21 mouse cellular contexts compared by ENCODE assay signal in genomic region chr2:89544516-89544915, GRCm38 (mm10). TPM values are rescaled to one million over a fixed set of nuclear protein-coding genes. Genes with fewer than 3 reads are reported as not detected.
DNase-seq lines count a peak whose midpoint lies in the region; ATAC-seq and TF ChIP-seq lines count a peak whose summit lies in the region.
"Had no signal": no experiment of that assay in that cellular context is flagged by ENCODE, and none has a peak within 500 bp of the region (broad histone marks: within the 10 kb centered on the region; RNA-seq: fewer than 3 reads in every experiment).

No protein-coding gene starts in this region.

- peak; percentile 26 for TF ChIP-seq CTCF in heart, adult 2 months (IDR thresholded peaks at IDR 0.05)
- TF ChIP-seq CTCF in lung, embryonic 14.5 days (IDR thresholded peaks at IDR 0.05; ENCODE audit: low read depth), result 0 out of 2 replicates have a peak, but pooled peaks have one; percentile 23
- TF ChIP-seq CTCF in liver, postnatal 0 days (IDR thresholded peaks at IDR 0.05; ENCODE audit: low read depth), result no peak

- H3K9me3 ChIP-seq in heart, embryonic 11.5 days (replicated peaks; ENCODE audit: control insufficient read depth, low read length), result no peaks in the 10 kb centered on the region
- H3K9me3 ChIP-seq in lung, embryonic 14.5 days (ENCODE audit: low read depth, low read length), result no peaks in the 10 kb centered on the region
- H3K9me3 ChIP-seq in liver, postnatal 0 days (ENCODE audit: low read length), result no peaks in the 10 kb centered on the region
- H3K9me3 ChIP-seq: embryonic facial prominence, embryonic 15.5 days; heart, embryonic 12.5 days had no signal

- no peak for DNase-seq in heart, adult 2 months
- DNase-seq in lung, embryonic 14.5 days, result peak; percentile 53
- no peak for DNase-seq in lung, postnatal 10 days
- DNase-seq in brain, adult 2 months (ENCODE audit: low read depth, low spot score), result peak; percentile 20
- DNase-seq in retina, postnatal 1 day, result peak; percentile 1
- DNase-seq in liver, postnatal 0 days, result no peak
- DNase-seq: cerebellum, adult 9-10 months; gastrocnemius, postnatal 25 days; heart, postnatal 4 days; kidney, adult 2 months; thymus, adult 18-20 months had no signal

- no peak for TF ChIP-seq EP300 in heart, adult 2 months (IDR thresholded peaks at IDR 0.05; ENCODE audit: insufficient read depth, low read depth, low read length)
- no peak for TF ChIP-seq EP300 in liver, postnatal 0 days (IDR thresholded peaks at IDR 0.05; ENCODE audit: low read depth)

- no peak overlapping the region for H3K4me2 ChIP-seq in heart, embryonic 11.5 days
- no peak overlapping the region for H3K4me2 ChIP-seq in lung, embryonic 14.5 days
- H3K4me2 ChIP-seq in liver, postnatal 0 days (ENCODE audit: low read depth, low read length), result no peak overlapping the region
- H3K4me2 ChIP-seq: embryonic facial prominence, embryonic 15.5 days; heart, embryonic 12.5 days had no signal

- no peak overlapping the region for H3K9ac ChIP-seq in heart, adult 2 months (ENCODE audit: low read depth, low read length)
- H3K9ac ChIP-seq in heart, embryonic 11.5 days (ENCODE audit: low read depth, low read length), result no peak overlapping the region
- H3K9ac ChIP-seq in lung, embryonic 14.5 days, result no peak overlapping the region
- no peak overlapping the region for H3K9ac ChIP-seq in liver, postnatal 0 days (replicated peaks)
- H3K9ac ChIP-seq: embryonic facial prominence, embryonic 15.5 days; heart, embryonic 12.5 days had no signal

- no peaks in the 10 kb centered on the region for H3K79me2 ChIP-seq in heart, adult 2 months (replicated peaks; ENCODE audit: control insufficient read depth, insufficient read depth, low read length)

- H3K4me3 ChIP-seq in heart, adult 2 months, result no peak overlapping the region
- no peak overlapping the region for H3K4me3 ChIP-seq in heart, embryonic 11.5 days (ENCODE audit: low read depth, low read length)
- no peak overlapping the region for H3K4me3 ChIP-seq in lung, embryonic 14.5 days (ENCODE audit: low read depth, low read length)
- H3K4me3 ChIP-seq in liver, postnatal 0 days (ENCODE audit: low read depth, low read length), result no peak overlapping the region
- H3K4me3 ChIP-seq: embryonic facial prominence, embryonic 15.5 days; heart, embryonic 12.5 days had no signal

- H3K4me1 ChIP-seq in heart, adult 2 months (ENCODE audit: control insufficient read depth, insufficient read depth, low read length), result no peaks in the 10 kb centered on the region
- H3K4me1 ChIP-seq in heart, embryonic 11.5 days (ENCODE audit: control insufficient read depth, insufficient read depth, low read length), result no peaks in the 10 kb centered on the region
- H3K4me1 ChIP-seq in lung, embryonic 14.5 days (ENCODE audit: insufficient read depth), result no peaks in the 10 kb centered on the region
- no peaks in the 10 kb centered on the region for H3K4me1 ChIP-seq in liver, postnatal 0 days (ENCODE audit: insufficient read depth)
- H3K4me1 ChIP-seq: embryonic facial prominence, embryonic 15.5 days; heart, embryonic 12.5 days had no signal

- no peak for ATAC-seq in heart, embryonic 11.5 days (replicated peaks; ENCODE audit: insufficient number of reproducible peaks, low FRiP score, low TSS enrichment)
- ATAC-seq in lung, embryonic 14.5 days (ENCODE audit: insufficient read depth), result no peak
- ATAC-seq in megakaryocyte, adult 5-6 weeks (ENCODE audit: poor library complexity, severe bottlenecking), result no peak
- no peak for ATAC-seq in liver, postnatal 0 days
- ATAC-seq: lung, postnatal 0 days had no signal

- WGBS in heart, adult 2 months, result 50% methylated on average over 2 of the region's 2 CpGs
- 52% methylated on average over 2 of the region's 2 CpGs for WGBS in heart, embryonic 11.5 days (ENCODE audit: insufficient replicate concordance)
- 48% methylated on average over 2 of the region's 2 CpGs for WGBS in lung, embryonic 14.5 days
- WGBS in liver, postnatal 0 days (ENCODE audit: insufficient replicate concordance), result 50% methylated on average over 2 of the region's 2 CpGs

- no peaks in the 10 kb centered on the region for H3K27me3 ChIP-seq in heart, adult 2 months (ENCODE audit: control insufficient read depth, insufficient read depth, low read length)
- no peaks in the 10 kb centered on the region for H3K27me3 ChIP-seq in heart, embryonic 11.5 days (ENCODE audit: control insufficient read depth, insufficient read depth, low read length)
- no peaks in the 10 kb centered on the region for H3K27me3 ChIP-seq in lung, embryonic 14.5 days (ENCODE audit: insufficient read depth, low read length)
- H3K27me3 ChIP-seq in liver, postnatal 0 days (ENCODE audit: insufficient read depth, low read length), result no peaks in the 10 kb centered on the region
- H3K27me3 ChIP-seq: embryonic facial prominence, embryonic 15.5 days; heart, embryonic 12.5 days had no signal

- H3K36me3 ChIP-seq in heart, adult 2 months (ENCODE audit: control insufficient read depth, insufficient read depth, low read length), result no peaks in the 10 kb centered on the region
- no peaks in the 10 kb centered on the region for H3K36me3 ChIP-seq in heart, embryonic 11.5 days (ENCODE audit: control insufficient read depth, insufficient read depth, low read length)
- H3K36me3 ChIP-seq in lung, embryonic 14.5 days (ENCODE audit: insufficient read depth), result no peaks in the 10 kb centered on the region
- no peaks in the 10 kb centered on the region for H3K36me3 ChIP-seq in liver, postnatal 0 days (replicated peaks; ENCODE audit: insufficient read depth, low read length)
- H3K36me3 ChIP-seq: embryonic facial prominence, embryonic 15.5 days; heart, embryonic 12.5 days had no signal

- no peak for TF ChIP-seq POLR2A in heart, adult 2 months (IDR thresholded peaks at IDR 0.05; ENCODE audit: insufficient read depth, low read depth, low read length)

- H3K27ac ChIP-seq in heart, adult 2 months, result no peak overlapping the region
- H3K27ac ChIP-seq in heart, embryonic 11.5 days (ENCODE audit: low read depth, low read length), result no peak overlapping the region
- no peak overlapping the region for H3K27ac ChIP-seq in lung, embryonic 14.5 days (ENCODE audit: low read depth)
- H3K27ac ChIP-seq in liver, postnatal 0 days (ENCODE audit: low read depth), result no peak overlapping the region
- H3K27ac ChIP-seq: embryonic facial prominence, embryonic 15.5 days had no signal

- intact Hi-C loops in heart, adult 2 months (cut with DNase I), result no loop called here

RNA-seq across cellular contexts. Expression of gene Olfr1243, which starts 13.2 kb away (rescaled TPM):
- total RNA-seq in heart, adult 2 months (2021), result not detected
- not detected in 2 replicates for polyA plus RNA-seq in heart, adult 2 months (2012; rRNA removed)
- not detected in 2 replicates for polyA plus RNA-seq in heart, embryonic 11.5 days (2014; fragmentation: Nextera tagmentation; extraction: Ambion mirVana)
- not detected in 2 replicates for polyA plus RNA-seq in lung, embryonic 14.5 days (2014; fragmentation: Nextera tagmentation; extraction: Ambion mirVana)
- not detected in 2 replicates for total RNA-seq in megakaryocyte, adult 5-6 weeks (2015)
- not detected in 2 replicates for total RNA-seq in megakaryocyte, adult 5-6 weeks (2017)
- not detected in 2 replicates for polyA plus RNA-seq in liver, postnatal 0 days (2015; fragmentation: Nextera tagmentation; extraction: Ambion mirVana)
- total RNA-seq: gastrocnemius, postnatal 25 days; heart, postnatal 4 days; liver, adult 2 months had no signal
- polyA plus RNA-seq: embryonic facial prominence, embryonic 15.5 days; frontal cortex, adult 2 months; heart, embryonic 12.5 days; kidney, adult 2 months; large intestine, adult 2 months; liver, adult 2 months; lung, postnatal 0 days; neural tube, embryonic 14.5 days; spleen, adult 2 months had no signal

RNA-seq across cellular contexts. Expression of gene Olfr1245, which starts 33.7 kb away (rescaled TPM):
- total RNA-seq in heart, adult 2 months (2021), result not detected
- not detected in 2 replicates for polyA plus RNA-seq in heart, adult 2 months (2012; rRNA removed)
- polyA plus RNA-seq in heart, embryonic 11.5 days (2014; fragmentation: Nextera tagmentation; extraction: Ambion mirVana), result not detected in 2 replicates
- not detected in 2 replicates for polyA plus RNA-seq in lung, embryonic 14.5 days (2014; fragmentation: Nextera tagmentation; extraction: Ambion mirVana)
- total RNA-seq in megakaryocyte, adult 5-6 weeks (2015), result not detected in 2 replicates
- total RNA-seq in megakaryocyte, adult 5-6 weeks (2017), result not detected in 2 replicates
- polyA plus RNA-seq in liver, postnatal 0 days (2015; fragmentation: Nextera tagmentation; extraction: Ambion mirVana), result not detected in 2 replicates
- total RNA-seq: gastrocnemius, postnatal 25 days; heart, postnatal 4 days; liver, adult 2 months had no signal
- polyA plus RNA-seq: embryonic facial prominence, embryonic 15.5 days; frontal cortex, adult 2 months; heart, embryonic 12.5 days; kidney, adult 2 months; large intestine, adult 2 months; liver, adult 2 months; lung, postnatal 0 days; neural tube, embryonic 14.5 days; spleen, adult 2 months had no signal

RNA-seq across cellular contexts. Expression of gene Olfr1242, which starts 46.4 kb away (rescaled TPM):
- not detected for total RNA-seq in heart, adult 2 months (2021)
- not detected in 2 replicates for polyA plus RNA-seq in heart, adult 2 months (2012; rRNA removed)
- not detected in 2 replicates for polyA plus RNA-seq in heart, embryonic 11.5 days (2014; fragmentation: Nextera tagmentation; extraction: Ambion mirVana)
- not detected in 2 replicates for polyA plus RNA-seq in lung, embryonic 14.5 days (2014; fragmentation: Nextera tagmentation; extraction: Ambion mirVana)
- not detected in 2 replicates for total RNA-seq in megakaryocyte, adult 5-6 weeks (2015)
- total RNA-seq in megakaryocyte, adult 5-6 weeks (2017), result not detected in 2 replicates
- polyA plus RNA-seq in liver, postnatal 0 days (2015; fragmentation: Nextera tagmentation; extraction: Ambion mirVana), result not detected in 2 replicates
- total RNA-seq: gastrocnemius, postnatal 25 days; heart, postnatal 4 days; liver, adult 2 months had no signal
- polyA plus RNA-seq: embryonic facial prominence, embryonic 15.5 days; frontal cortex, adult 2 months; heart, embryonic 12.5 days; kidney, adult 2 months; large intestine, adult 2 months; liver, adult 2 months; lung, postnatal 0 days; neural tube, embryonic 14.5 days; spleen, adult 2 months had no signal

RNA-seq across cellular contexts. Expression of gene Olfr1246, which starts 48.4 kb away (rescaled TPM):
- not detected for total RNA-seq in heart, adult 2 months (2021)
- polyA plus RNA-seq in heart, adult 2 months (2012; rRNA removed), result not detected in 2 replicates
- polyA plus RNA-seq in heart, embryonic 11.5 days (2014; fragmentation: Nextera tagmentation; extraction: Ambion mirVana), result not detected in 2 replicates
- polyA plus RNA-seq in lung, embryonic 14.5 days (2014; fragmentation: Nextera tagmentation; extraction: Ambion mirVana), result not detected in 2 replicates
- not detected in 2 replicates for total RNA-seq in megakaryocyte, adult 5-6 weeks (2015)
- not detected in 2 replicates for total RNA-seq in megakaryocyte, adult 5-6 weeks (2017)
- polyA plus RNA-seq in liver, postnatal 0 days (2015; fragmentation: Nextera tagmentation; extraction: Ambion mirVana), result not detected in 2 replicates
- total RNA-seq: gastrocnemius, postnatal 25 days; heart, postnatal 4 days; liver, adult 2 months had no signal
- polyA plus RNA-seq: embryonic facial prominence, embryonic 15.5 days; frontal cortex, adult 2 months; heart, embryonic 12.5 days; kidney, adult 2 months; large intestine, adult 2 months; liver, adult 2 months; lung, postnatal 0 days; neural tube, embryonic 14.5 days; spleen, adult 2 months had no signal

RNA-seq across cellular contexts. Expression of gene Olfr1241, which starts 57.6 kb away (rescaled TPM):
- not detected for total RNA-seq in heart, adult 2 months (2021)
- polyA plus RNA-seq in heart, adult 2 months (2012; rRNA removed), result not detected in 2 replicates
- polyA plus RNA-seq in heart, embryonic 11.5 days (2014; fragmentation: Nextera tagmentation; extraction: Ambion mirVana), result not detected in 2 replicates
- not detected in 2 replicates for polyA plus RNA-seq in lung, embryonic 14.5 days (2014; fragmentation: Nextera tagmentation; extraction: Ambion mirVana)
- not detected in 2 replicates for total RNA-seq in megakaryocyte, adult 5-6 weeks (2015)
- total RNA-seq in megakaryocyte, adult 5-6 weeks (2017), result not detected in 2 replicates
- polyA plus RNA-seq in liver, postnatal 0 days (2015; fragmentation: Nextera tagmentation; extraction: Ambion mirVana), result not detected in 2 replicates
- total RNA-seq: gastrocnemius, postnatal 25 days; heart, postnatal 4 days; liver, adult 2 months had no signal
- polyA plus RNA-seq: embryonic facial prominence, embryonic 15.5 days; frontal cortex, adult 2 months; heart, embryonic 12.5 days; kidney, adult 2 months; large intestine, adult 2 months; liver, adult 2 months; lung, postnatal 0 days; neural tube, embryonic 14.5 days; spleen, adult 2 months had no signal

Comparison
In these comparisons a context has a peak if more than half of its experiments do, and no peak if none do; other contexts are left out.
1. DNase-seq: peak in lung, embryonic 14.5 days (single experiment), brain, adult 2 months (single experiment) and retina, postnatal 1 day (single experiment); none in heart, adult 2 months (0 of 2), lung, postnatal 10 days (single experiment) and liver, postnatal 0 days (single experiment).